Mouse (Mus musculus) midbrain, embryonic 16.5 days (tissue): ENCODE data around the gene Lrba. TPM values are rescaled to one million over a fixed set of nuclear protein-coding genes. Genes with fewer than 3 reads are reported as not detected.

Experiments used
- ATAC-seq: fragments of 200-750 bp; cut with Nextera tagmentation; 2 replicates; pipeline ENCODE4 v1.8.0; 2017; ENCODE audit warnings: moderate TSS enrichment
- H3K27ac ChIP-seq: fragments of 300-500 bp; sonication (generic); 2 replicates; pipeline ENCODE4 v1.5.1; 2014; ENCODE audit warnings: mild to moderate bottlenecking, low read length, mixed read lengths
- H3K27me3 ChIP-seq: fragments of 300-500 bp; sonication (generic); 2 replicates; pipeline ENCODE4 v1.6.1; 2014; ENCODE audit warnings: low read depth, low read length, mixed read lengths; ENCODE audit not compliant: control insufficient read depth, insufficient read depth
- H3K36me3 ChIP-seq: fragments of 300-500 bp; sonication (generic); 2 replicates; pipeline ENCODE4 v1.6.1; 2014; ENCODE audit warnings: mild to moderate bottlenecking, low read length, moderate library complexity, mixed read lengths; ENCODE audit not compliant: control insufficient read depth, insufficient read depth
- H3K4me1 ChIP-seq: fragments of 300-500 bp; sonication (generic); 2 replicates; pipeline ENCODE4 v1.6.1; 2014; ENCODE audit warnings: mild to moderate bottlenecking, low read length, mixed read lengths; ENCODE audit not compliant: control insufficient read depth, insufficient read depth
- H3K4me2 ChIP-seq: fragments of 300-500 bp; sonication (generic); 2 replicates; pipeline ENCODE4 v1.6.1; 2014; ENCODE audit warnings: mild to moderate bottlenecking, low read length, mixed read lengths
- H3K4me3 ChIP-seq: fragments of 300-500 bp; sonication (generic); 2 replicates; pipeline ENCODE4 v1.5.1; 2014; ENCODE audit warnings: low read depth, mild to moderate bottlenecking, low read length, moderate library complexity, mixed read lengths
- H3K9ac ChIP-seq: fragments of 300-500 bp; sonication (generic); 2 replicates; pipeline ENCODE4 v1.6.1; 2014; ENCODE audit warnings: low read depth, low read length, mixed read lengths
- H3K9me3 ChIP-seq: fragments of 300-500 bp; sonication (generic); replicated peaks from 2 replicates; pipeline ENCODE4 v1.6.1; 2014; ENCODE audit warnings: mild to moderate bottlenecking, low read length, mixed read lengths; ENCODE audit not compliant: control insufficient read depth, poor library complexity, severe bottlenecking
- WGBS: fragments of 180-500 bp; shearing (Covaris S2); extraction: QIAGEN DNeasy Blood & Tissue Kit; methylation state at CpG from one replicate; pipeline ENCODE4 v1.1.7; 2014; 5-methylcytosine and 5-hydroxymethylcytosine counted together
- polyA plus RNA-seq: library from polyadenylated mRNA; unstranded; fragments of >200 nt; fragmentation: Nextera tagmentation; extraction: Ambion mirVana; gene quantifications from 2 replicates; pipeline ENCODE4 v1.2.1, GENCODE M21; 2015

The Lrba gene
- polyA plus RNA-seq, 1 experiment from 2014 or later: 4.5 TPM

- no peaks in the 10 kb centered on the region for H3K36me3 ChIP-seq
- peaks cover 2% of the 10 kb centered on the region; the same call in 1 of the 2 replicates for H3K4me1 ChIP-seq
- peaks cover 8% of the 10 kb centered on the region for H3K27me3 ChIP-seq
- H3K9me3 ChIP-seq: no peaks in the 10 kb centered on the region
- no peak overlapping the region; the same call in 1 of the 2 replicates for H3K27ac ChIP-seq
- H3K4me3 ChIP-seq: no peak overlapping the region
- no peak overlapping the region for H3K9ac ChIP-seq
- 0 out of 2 replicates have a peak overlapping the region, but pooled peaks have one; percentile 3 for H3K4me2 ChIP-seq
- ATAC-seq: no peak
- WGBS: 28% methylated on average over 5 of the region's 5 CpGs
Observed at GRCm38 (mm10) chr3:86552170-86552569, 327.7 kb downstream of the Lrba start.

- H3K9ac ChIP-seq: no peak overlapping the region
- H3K4me1 ChIP-seq: peaks cover 6% of the 10 kb centered on the region; the same call in 1 of the 2 replicates
- no peak overlapping the region for H3K4me2 ChIP-seq
- WGBS: 22% methylated on average over 1 of the region's 1 CpGs
- no peaks in the 10 kb centered on the region for H3K9me3 ChIP-seq
- H3K27ac ChIP-seq: no peak overlapping the region
- no peaks in the 10 kb centered on the region for H3K36me3 ChIP-seq
- ATAC-seq: no peak
- no peak overlapping the region for H3K4me3 ChIP-seq
- peaks cover 3% of the 10 kb centered on the region for H3K27me3 ChIP-seq
Observed at GRCm38 (mm10) chr3:86558976-86559375, 334.5 kb downstream of the Lrba start.

GRCm38 (mm10) chr3:86559635-86560034, 335.2 kb downstream of the Lrba start:
- 35% methylated on average over 4 of the region's 4 CpGs for WGBS
- ATAC-seq: no peak
- H3K9ac ChIP-seq: no peak overlapping the region

GRCm38 (mm10) chr3:86560281-86561022, 336.0 kb downstream of the Lrba start:
- no peak overlapping the region for H3K9ac ChIP-seq
- no peak overlapping the region for H3K4me2 ChIP-seq
- 62% methylated on average over 4 of the region's 4 CpGs for WGBS
- no peak overlapping the region for H3K4me3 ChIP-seq
- no peaks in the 10 kb centered on the region for H3K9me3 ChIP-seq
- peaks cover 6% of the 10 kb centered on the region; the same call in 1 of the 2 replicates for H3K4me1 ChIP-seq
- H3K27me3 ChIP-seq: no peaks in the 10 kb centered on the region; the same call in 1 of the 2 replicates
- H3K27ac ChIP-seq: no peak overlapping the region; the same call in 1 of the 2 replicates
- ATAC-seq: no peak
- H3K36me3 ChIP-seq: no peaks in the 10 kb centered on the region

More at GRCm38 (mm10) chr3:86559635-86560034, 335.2 kb downstream of the Lrba start:
- H3K4me3 ChIP-seq: no peak overlapping the region
- peak overlapping the region; percentile 47 for H3K27ac ChIP-seq
- H3K4me1 ChIP-seq: peaks cover 6% of the 10 kb centered on the region; the same call in 1 of the 2 replicates
- no peaks in the 10 kb centered on the region for H3K9me3 ChIP-seq
- H3K36me3 ChIP-seq: no peaks in the 10 kb centered on the region
- H3K27me3 ChIP-seq: no peaks in the 10 kb centered on the region; the same call in 1 of the 2 replicates
- no peak overlapping the region for H3K4me2 ChIP-seq

GRCm38 (mm10) chr3:86561023-86561344, 336.5 kb downstream of the Lrba start:
- no peak overlapping the region for H3K4me3 ChIP-seq
- no peak for ATAC-seq
- H3K4me1 ChIP-seq: peaks cover 6% of the 10 kb centered on the region; the same call in 1 of the 2 replicates
- no peaks in the 10 kb centered on the region for H3K36me3 ChIP-seq
- no peak overlapping the region for H3K27ac ChIP-seq
- WGBS: 91% methylated on average over 1 of the region's 1 CpGs
- H3K27me3 ChIP-seq: no peaks in the 10 kb centered on the region; the same call in 1 of the 2 replicates
- H3K4me2 ChIP-seq: no peak overlapping the region
- no peaks in the 10 kb centered on the region for H3K9me3 ChIP-seq
- H3K9ac ChIP-seq: no peak overlapping the region

GRCm38 (mm10) chr3:86561396-86561795, 336.9 kb downstream of the Lrba start:
- Histone ChIP-seq H3K9ac (no peak overlapping the region), H3K36me3 (no peaks in the 10 kb centered on the region), H3K27ac (no peak overlapping the region), H3K4me3 (no peak overlapping the region), H3K4me1 (peaks cover 6% of the 10 kb centered on the region; the same call in 1 of the 2 replicates), H3K27me3 (no peaks in the 10 kb centered on the region; the same call in 1 of the 2 replicates), H3K4me2 (no peak overlapping the region), H3K9me3 (no peaks in the 10 kb centered on the region)
- 97% methylated on average over 1 of the region's 1 CpGs for WGBS
- ATAC-seq: no peak

- H3K9me3 ChIP-seq: no peaks in the 10 kb centered on the region
- no peak overlapping the region for H3K4me3 ChIP-seq
- H3K4me1 ChIP-seq: no peaks in the 10 kb centered on the region; the same call in 1 of the 2 replicates
- H3K27ac ChIP-seq: no peak overlapping the region
- WGBS: 67% methylated on average over 4 of the region's 4 CpGs
- no peak for ATAC-seq
- no peaks in the 10 kb centered on the region for H3K27me3 ChIP-seq
- no peaks in the 10 kb centered on the region for H3K36me3 ChIP-seq
- no peak overlapping the region for H3K4me2 ChIP-seq
- H3K9ac ChIP-seq: no peak overlapping the region
Observed at GRCm38 (mm10) chr3:86567312-86567711, 342.8 kb downstream of the Lrba start.

- H3K36me3 ChIP-seq: no peaks in the 10 kb centered on the region
- no peak for ATAC-seq
Observed at GRCm38 (mm10) chr3:86571518-86571917, 347.0 kb downstream of the Lrba start.

GRCm38 (mm10) chr3:86572519-86573244, 348.2 kb downstream of the Lrba start:
- H3K27me3 ChIP-seq: no peaks in the 10 kb centered on the region; the same call in 1 of the 2 replicates
- no peaks in the 10 kb centered on the region for H3K36me3 ChIP-seq
- no peak overlapping the region for H3K27ac ChIP-seq
- H3K9ac ChIP-seq: no peak overlapping the region
- no peaks in the 10 kb centered on the region; the same call in 1 of the 2 replicates for H3K4me1 ChIP-seq
- H3K9me3 ChIP-seq: no peaks in the 10 kb centered on the region
- H3K4me3 ChIP-seq: no peak overlapping the region
- no peak for ATAC-seq
- 18% methylated on average over 3 of the region's 3 CpGs for WGBS
- H3K4me2 ChIP-seq: no peak overlapping the region

More at GRCm38 (mm10) chr3:86571518-86571917, 347.0 kb downstream of the Lrba start:
- no peaks in the 10 kb centered on the region; the same call in 1 of the 2 replicates for H3K27me3 ChIP-seq
- no peaks in the 10 kb centered on the region for H3K9me3 ChIP-seq
- 12% methylated on average over 4 of the region's 4 CpGs for WGBS
- no peak overlapping the region for H3K27ac ChIP-seq
- no peak overlapping the region for H3K4me2 ChIP-seq
- H3K4me1 ChIP-seq: no peaks in the 10 kb centered on the region; the same call in 1 of the 2 replicates
- no peak overlapping the region for H3K9ac ChIP-seq
- H3K4me3 ChIP-seq: no peak overlapping the region
